Mouse (Mus musculus): Measurements from ENCODE around the gene Cd8a.

- TF ChIP-seq GATA1 (IDR thresholded peaks at IDR 0.05; ENCODE audit: borderline replicate concordance, low read length): no peak
- no peak for TF ChIP-seq FLI1 (IDR thresholded peaks at IDR 0.05; ENCODE audit: low read length)
Measured at GRCm38 (mm10) chr6:71381654-71382053, 8.4 kb downstream of the Cd8a start.

Measured in megakaryocyte, embryonic 14.5 days (primary cell).